ENCODE assay signal across 34 mouse cellular contexts in the genomic region with DNA sequence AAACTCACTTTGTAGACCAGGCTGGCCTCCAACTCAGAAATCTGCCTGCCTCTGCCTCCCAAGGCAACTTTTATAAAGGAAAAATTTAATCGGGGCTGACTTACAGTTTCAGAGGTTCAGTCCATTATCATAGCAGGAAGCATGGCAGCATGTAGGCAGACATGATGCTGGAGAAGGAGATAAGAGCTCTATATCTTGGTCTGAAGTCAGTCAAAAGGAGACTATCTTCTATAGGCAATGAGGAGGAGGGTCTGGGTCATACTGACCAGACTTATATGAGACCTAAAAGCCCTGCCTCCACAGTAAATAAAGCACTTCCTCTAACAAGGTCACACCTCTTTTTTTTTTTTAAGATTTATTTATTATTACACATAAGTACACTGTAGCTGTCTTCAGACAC. TPM values are rescaled to one million over a fixed set of nuclear protein-coding genes. Genes with fewer than 3 reads are reported as not detected.
"Had no signal": no experiment of that assay in that cellular context is flagged by ENCODE, and none has a peak within 500 bp of the region (broad histone marks: within the 10 kb centered on the region; RNA-seq: fewer than 3 reads in every experiment).

No protein-coding gene starts in this region.

- ATAC-seq: forebrain, postnatal 0 days; hindbrain, postnatal 0 days; intestine, embryonic 16.5 days had no signal

- H3K27ac ChIP-seq: heart, adult 2 months; heart, embryonic 13.5 days; heart, embryonic 15.5 days; hindbrain, embryonic 13.5 days; hindbrain, embryonic 15.5 days; hindbrain, postnatal 0 days; kidney, embryonic 15.5 days; kidney, postnatal 0 days; layer of hippocampus, adult 2 months; left cerebral cortex, adult 2 months; limb, embryonic 10.5 days; limb, embryonic 12.5 days had no signal

- H3K27me3 ChIP-seq: heart, embryonic 13.5 days; heart, embryonic 15.5 days; hindbrain, embryonic 13.5 days; hindbrain, embryonic 15.5 days; kidney, embryonic 15.5 days; limb, embryonic 12.5 days had no signal

- H3K4me3 ChIP-seq: heart, adult 2 months; heart, embryonic 13.5 days; heart, embryonic 15.5 days; hindbrain, embryonic 13.5 days; hindbrain, embryonic 15.5 days; kidney, embryonic 15.5 days; layer of hippocampus, adult 2 months; left cerebral cortex, adult 2 months; limb, embryonic 10.5 days; limb, embryonic 12.5 days had no signal

- H3K9me3 ChIP-seq: heart, embryonic 13.5 days; heart, embryonic 15.5 days; hindbrain, embryonic 13.5 days; hindbrain, embryonic 15.5 days; kidney, embryonic 15.5 days; limb, embryonic 10.5 days; limb, embryonic 12.5 days had no signal

- DNase-seq: forebrain, postnatal 0 days; gastrocnemius, postnatal 14 days; gastrocnemius, postnatal 36 days; heart, adult 11 months; heart, adult 2 months; heart, postnatal 14 days; heart, postnatal 36 days; kidney, adult 11 months; kidney, adult 2 months; kidney, adult 9 months; kidney, postnatal 25 days; kidney, postnatal 4 days had no signal

- H3K9ac ChIP-seq: forebrain, postnatal 0 days; heart, embryonic 13.5 days; heart, embryonic 15.5 days; hindbrain, embryonic 13.5 days; hindbrain, embryonic 15.5 days; kidney, embryonic 15.5 days; limb, embryonic 12.5 days had no signal

- H3K4me2 ChIP-seq: heart, embryonic 11.5 days; heart, embryonic 13.5 days; heart, embryonic 15.5 days; hindbrain, embryonic 13.5 days; hindbrain, embryonic 15.5 days; kidney, embryonic 15.5 days; limb, embryonic 12.5 days had no signal

- H3K4me1 ChIP-seq: heart, embryonic 13.5 days; heart, embryonic 15.5 days; hindbrain, embryonic 13.5 days; hindbrain, embryonic 15.5 days; kidney, embryonic 15.5 days; limb, embryonic 12.5 days had no signal

RNA-seq across cellular contexts. Expression of gene Entpd8, which starts 15.8 kb away (rescaled TPM):
- total RNA-seq: forebrain, postnatal 0 days; gastrocnemius, adult 18-20 months; gastrocnemius, adult 8-10 months; gastrocnemius, postnatal 14 days; heart, adult 2 months; heart, postnatal 14 days; heart, postnatal 36 days; hematopoietic stem cell, adult 5-6 weeks; hindbrain, postnatal 0 days; layer of hippocampus, adult 2 months; layer of hippocampus, postnatal 10 days; layer of hippocampus, postnatal 25 days; left cerebral cortex, adult 2 months; left cerebral cortex, postnatal 14 days; left cerebral cortex, postnatal 36 days had no signal
- polyA plus RNA-seq: forebrain, postnatal 0 days; heart, adult 2 months; heart, embryonic 11.5 days; heart, embryonic 13.5 days; heart, embryonic 15.5 days; heart, postnatal 0 days; hindbrain, embryonic 11.5 days; hindbrain, embryonic 13.5 days; hindbrain, postnatal 0 days; limb, embryonic 10.5 days; limb, embryonic 12.5 days had no signal

RNA-seq across cellular contexts. Expression of gene Noxa1, which starts 30.7 kb away (rescaled TPM):
- total RNA-seq: forebrain, postnatal 0 days; gastrocnemius, adult 18-20 months; gastrocnemius, adult 8-10 months; gastrocnemius, postnatal 14 days; gastrocnemius, postnatal 36 days; heart, adult 2 months; heart, postnatal 14 days; heart, postnatal 36 days; hematopoietic stem cell, adult 5-6 weeks; hindbrain, postnatal 0 days; layer of hippocampus, adult 2 months; layer of hippocampus, postnatal 10 days; layer of hippocampus, postnatal 25 days; left cerebral cortex, adult 2 months; left cerebral cortex, postnatal 14 days; left cerebral cortex, postnatal 36 days had no signal
- polyA plus RNA-seq: forebrain, postnatal 0 days; heart, adult 2 months; heart, embryonic 13.5 days; heart, postnatal 0 days; hindbrain, embryonic 11.5 days; hindbrain, embryonic 13.5 days; hindbrain, embryonic 15.5 days; hindbrain, postnatal 0 days; kidney, adult 2 months; limb, embryonic 12.5 days had no signal
